Mouse (Mus musculus) kidney, postnatal 10 days (tissue): ENCODE measurements at regions not wholly inside any gene's neighbourhood (a gene's known extent, or its start where the extent isn't known, plus 50 kb on each side); places are given as distances from the start of the nearest gene placed in this dataset.

ENCODE experiments used
- DNase-seq: peaks from one replicate; pipeline ENCODE4 v3.0.0; 2021; ENCODE audit warnings: mixed read lengths

DNA sequence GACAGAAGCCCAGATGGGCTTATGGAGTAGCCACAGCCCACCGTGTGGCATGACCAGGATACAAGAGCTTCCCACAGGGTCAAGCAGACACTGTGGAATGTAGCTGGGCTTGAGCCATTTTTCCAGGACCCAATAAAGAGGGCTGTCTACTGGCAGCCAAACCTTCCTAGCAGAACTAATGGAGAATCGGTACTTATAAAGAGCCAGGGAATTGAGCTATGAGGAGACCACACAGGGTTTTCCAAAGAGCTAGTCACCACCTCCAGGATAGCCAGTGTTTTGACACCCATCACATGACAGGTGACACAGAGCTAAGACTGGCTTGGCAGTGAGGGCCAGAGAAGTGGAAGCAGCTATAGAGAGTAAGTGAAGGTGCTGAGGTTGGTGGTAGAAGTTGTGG is 149.9 kb downstream of the Map2k4 start:
- DNase-seq = no peak

DNA sequence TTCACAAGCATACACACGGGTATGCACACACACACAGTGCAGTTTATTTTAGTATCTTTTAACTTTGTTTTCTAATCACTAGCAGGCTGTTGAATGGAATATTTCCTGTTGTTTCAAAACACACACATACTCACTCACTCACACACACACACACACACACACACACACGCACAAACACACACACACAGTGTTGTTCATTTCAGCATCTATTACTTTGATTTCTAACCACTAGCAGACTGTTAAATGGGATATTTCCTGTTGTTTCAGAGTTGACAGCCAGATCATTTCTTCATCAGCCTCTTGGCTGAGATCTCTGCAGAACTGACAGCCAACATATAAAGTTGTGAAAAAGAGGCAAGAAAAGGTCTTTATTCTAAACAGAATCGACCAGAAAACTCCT is 150.9 kb downstream of the Map2k4 start:
- peak; percentile 55 for DNase-seq

DNA sequence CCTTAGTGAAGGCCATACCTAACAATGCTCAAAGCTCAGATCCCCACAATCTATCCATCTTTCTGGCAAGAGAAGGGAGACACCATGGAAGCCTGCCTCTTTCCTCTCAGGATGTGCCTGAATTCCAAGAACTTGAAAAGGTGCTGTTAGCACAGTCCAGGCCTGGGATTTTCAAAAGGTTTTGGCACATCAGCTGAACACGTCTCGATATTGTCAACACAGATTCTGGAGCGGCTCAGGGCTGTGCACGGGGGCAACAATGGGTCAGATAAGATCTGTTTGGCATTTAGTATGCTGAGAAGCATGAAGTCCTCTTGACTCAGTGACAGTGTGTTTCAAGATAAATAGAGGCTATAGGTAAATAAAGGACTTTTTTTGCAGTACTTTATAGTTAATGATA is 152.8 kb downstream of the Map2k4 start:
- DNase-seq = no peak

DNA sequence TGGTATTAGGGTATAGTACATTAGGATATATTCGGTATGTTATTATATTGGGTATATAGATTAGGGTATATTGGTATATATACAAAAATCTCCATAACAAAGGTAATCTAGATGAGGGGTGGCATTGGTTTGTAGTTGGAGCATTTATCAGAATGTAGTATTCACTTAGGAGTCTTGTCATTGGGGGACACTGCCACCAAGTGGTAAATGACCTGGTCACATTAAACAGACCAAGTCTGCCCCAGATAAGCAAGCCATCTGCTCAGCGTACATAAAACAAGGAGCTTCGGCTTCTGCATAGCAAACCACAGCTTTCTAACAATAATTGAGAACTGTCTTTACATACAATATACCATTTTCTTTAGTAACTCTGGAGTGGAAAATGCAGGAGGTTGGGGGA is 156.9 kb downstream of the Map2k4 start:
- peak; percentile 74 for DNase-seq

DNA sequence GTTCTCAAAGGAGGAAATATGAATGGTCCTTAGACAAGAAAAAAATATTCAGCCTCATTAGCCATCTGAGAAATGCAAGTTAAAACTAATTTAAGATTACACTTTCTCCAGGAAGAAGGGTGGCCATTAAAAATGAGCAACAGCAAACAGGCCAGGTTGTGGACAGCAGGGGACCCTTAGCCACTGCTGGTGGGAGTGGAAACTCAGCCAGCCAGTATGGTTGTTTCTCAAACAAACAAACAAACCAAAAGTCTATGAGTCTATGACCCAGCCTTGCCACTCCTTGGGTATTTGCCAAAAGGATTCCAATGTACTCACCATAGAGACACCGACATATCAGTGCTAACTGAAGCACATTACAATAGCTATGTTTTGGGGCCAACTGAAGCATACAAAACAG is 157.7 kb downstream of the Map2k4 start:
- DNase-seq = no peak

DNA sequence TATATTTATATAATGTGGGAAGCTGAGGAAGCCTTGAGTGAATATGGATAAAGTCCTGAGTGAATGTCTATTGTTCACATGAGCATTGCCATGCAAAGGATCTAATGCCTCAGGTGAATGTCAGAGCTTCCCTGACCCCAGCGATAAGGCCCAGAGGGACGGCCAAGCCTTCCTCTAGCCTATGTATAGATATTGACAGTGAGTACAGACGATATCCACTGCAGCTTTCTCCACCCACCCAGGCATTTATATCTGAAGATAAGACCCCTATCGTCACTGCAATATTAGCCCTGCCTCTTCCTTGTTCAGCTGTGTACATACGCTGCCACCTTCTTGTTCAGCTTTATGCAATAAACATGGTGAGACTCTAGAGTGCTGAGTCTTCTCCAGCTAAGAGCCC is 158.8 kb downstream of the Map2k4 start:
- no peak for DNase-seq

DNA sequence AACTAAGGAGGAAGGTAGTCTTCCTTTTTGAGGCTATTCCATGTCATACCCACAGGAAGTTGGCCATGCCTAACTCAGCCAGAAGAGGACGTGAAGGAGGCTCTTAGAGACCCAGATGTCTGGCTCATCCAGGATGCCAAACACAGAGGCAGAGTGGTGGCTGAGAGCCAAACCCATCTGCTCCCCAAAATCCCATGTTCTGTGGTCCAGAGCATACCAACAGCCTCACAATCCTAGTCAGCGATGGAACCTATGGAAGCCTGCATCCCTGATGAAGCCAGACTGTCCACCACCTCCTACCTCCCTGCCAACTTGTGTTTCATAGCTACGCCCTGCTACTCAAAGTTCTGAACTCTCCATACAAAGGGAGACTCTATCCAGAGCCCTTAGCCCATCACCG is 169.1 kb downstream of the Map2k4 start:
- no peak for DNase-seq

DNA sequence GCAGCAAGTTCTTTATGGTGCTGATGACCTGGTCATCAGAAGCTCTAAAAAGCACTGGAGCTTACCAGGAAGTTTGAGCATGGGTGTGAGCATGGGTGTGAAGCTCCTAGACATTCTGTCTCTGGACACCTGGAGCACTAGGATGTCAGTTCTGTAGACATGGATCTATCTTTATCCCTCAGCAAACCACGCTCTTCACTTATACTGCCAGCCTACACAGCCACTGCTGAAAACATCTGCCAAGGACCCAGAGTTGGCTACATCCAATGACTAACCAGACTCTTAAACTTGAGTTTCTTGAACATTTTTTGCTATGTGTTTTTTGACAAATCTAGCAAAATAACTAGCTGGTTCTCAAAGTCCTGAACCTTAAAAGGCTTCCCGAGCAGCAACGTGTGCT is 177.6 kb downstream of the Map2k4 start:
- DNase-seq = no peak

DNA sequence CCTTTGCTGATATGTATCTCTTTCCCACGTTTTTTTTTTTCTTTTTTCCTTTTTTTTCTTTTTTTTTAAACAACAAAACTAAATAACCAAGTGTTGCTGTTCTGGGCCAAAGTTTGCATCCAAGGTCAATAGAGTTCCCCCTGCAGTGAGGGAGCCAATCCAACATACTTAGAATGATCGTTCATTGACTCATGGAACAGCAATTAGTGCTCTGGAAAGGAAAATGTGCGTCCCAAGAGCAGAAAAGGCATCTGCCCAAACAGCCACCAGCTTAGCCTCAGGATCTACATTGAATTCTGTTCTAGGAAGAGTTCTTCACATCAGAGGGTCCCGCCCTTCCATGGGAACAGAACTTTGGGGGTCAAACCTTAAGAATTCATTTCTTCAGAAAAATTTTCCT is 179.0 kb downstream of the Map2k4 start:
- DNase-seq = no peak

DNA sequence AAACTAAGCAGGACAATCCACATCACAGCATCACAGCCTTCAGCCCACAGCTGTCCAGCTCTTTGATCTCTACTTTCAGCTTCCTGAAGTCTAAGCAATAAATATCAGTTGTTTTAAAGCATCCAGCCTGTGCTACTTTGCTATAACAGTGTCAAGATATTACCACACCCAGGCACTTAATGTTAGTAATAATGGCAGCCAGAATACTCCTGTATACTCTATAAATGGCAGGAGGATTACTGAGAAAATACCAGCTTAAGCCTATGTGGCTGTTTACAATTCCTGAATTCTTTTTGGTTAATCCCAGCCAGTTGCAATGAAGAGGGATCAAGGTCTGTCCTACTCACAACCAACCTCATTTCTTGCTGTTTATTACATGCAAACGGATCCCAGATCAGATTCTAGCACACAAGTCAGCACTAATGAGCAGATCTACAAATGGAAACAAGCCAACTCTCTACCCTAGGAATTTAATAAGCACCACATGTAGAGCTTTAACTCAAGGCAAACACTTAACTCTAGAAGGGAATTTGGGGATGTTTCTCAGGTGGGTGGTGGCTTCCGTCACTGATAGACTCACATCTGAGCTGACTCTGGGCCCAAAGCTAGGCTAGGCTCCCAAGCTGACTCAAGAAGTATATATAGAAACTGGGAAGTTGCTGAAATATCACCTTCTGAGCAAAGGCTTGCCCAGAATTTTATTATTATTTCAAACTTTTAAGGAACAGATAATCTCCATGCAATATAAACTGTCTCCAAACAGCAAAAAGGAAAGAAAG is 190.6 kb downstream of the Map2k4 start:
- DNase-seq = no peak

DNA sequence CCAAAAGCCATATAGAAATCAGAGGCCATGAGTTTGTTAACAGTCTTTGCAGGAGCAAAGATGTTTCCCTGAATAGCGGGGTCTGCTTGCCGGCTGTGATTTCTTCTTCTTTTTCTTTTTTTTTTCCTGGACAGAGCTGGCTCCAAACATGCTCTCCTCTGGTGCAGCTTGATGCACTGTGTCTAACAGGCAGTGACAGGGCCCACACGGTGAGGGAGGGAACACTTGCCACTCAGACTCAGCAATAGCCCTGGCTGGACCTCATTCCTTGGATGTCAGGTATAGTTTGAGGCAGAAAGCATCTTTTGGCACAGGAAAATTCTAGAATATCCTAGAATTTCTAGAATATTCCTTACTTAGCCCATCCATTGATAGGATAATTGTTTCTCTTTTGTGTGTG is 199.6 kb downstream of the Map2k4 start:
- DNase-seq = no peak

DNA sequence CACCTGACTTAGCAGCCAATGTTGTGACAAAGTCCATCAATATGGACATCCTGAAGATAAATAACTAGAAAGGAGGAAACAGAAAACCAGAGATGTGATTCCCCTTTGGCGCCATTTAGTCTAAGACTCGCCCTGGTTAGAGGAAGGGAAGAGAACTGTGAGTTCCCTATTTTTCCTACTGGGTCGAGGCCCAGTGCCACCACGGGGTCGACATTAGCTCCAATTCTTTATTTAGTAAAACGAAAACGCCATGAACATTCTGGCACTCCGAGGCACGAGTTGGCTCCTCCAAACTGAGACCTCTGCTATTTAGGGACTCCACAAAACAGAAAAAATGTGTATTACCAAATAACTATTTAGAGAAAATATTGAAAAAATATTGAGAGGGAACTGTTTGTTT is 220.3 kb downstream of the Map2k4 start:
- DNase-seq = no peak

DNA sequence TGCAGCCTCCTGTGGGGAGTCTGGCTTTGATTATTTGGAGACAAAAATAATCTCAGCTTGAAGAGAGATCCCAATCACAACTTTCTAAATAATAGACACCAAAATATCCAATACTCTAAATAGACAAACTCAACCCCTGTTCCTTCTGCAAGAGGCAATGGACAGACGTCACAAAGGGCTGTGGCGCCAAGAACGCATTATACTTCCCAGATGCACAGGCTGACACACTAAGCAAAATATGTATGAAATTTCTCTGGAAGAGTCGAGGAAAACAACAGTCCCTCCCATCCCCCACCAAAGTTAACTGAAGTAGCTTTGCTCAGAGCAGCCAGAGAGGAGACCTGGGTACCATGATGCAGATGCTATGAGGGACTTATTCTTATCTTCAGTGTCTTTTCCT is 229.9 kb downstream of the Map2k4 start:
- DNase-seq = no peak

DNA sequence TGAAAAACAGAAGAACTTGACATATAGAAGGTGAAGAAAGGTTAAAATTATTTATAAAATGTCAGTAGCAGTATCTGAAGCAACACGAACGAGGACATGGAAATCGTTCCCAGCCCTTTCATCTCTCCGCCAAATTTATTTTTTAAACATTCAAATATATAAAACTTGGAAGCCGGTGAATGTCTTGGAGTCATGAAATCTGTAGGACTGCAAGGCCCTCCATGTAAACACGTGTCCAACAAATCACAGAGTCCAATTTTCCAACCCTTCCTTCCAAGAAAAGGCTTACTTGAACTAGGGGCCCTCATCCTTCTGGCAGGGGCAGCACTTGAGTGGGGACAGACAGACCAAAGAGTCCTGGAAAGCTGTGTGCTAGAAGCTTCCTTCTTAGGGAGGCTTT is 237.0 kb downstream of the Map2k4 start:
- no peak for DNase-seq

DNA sequence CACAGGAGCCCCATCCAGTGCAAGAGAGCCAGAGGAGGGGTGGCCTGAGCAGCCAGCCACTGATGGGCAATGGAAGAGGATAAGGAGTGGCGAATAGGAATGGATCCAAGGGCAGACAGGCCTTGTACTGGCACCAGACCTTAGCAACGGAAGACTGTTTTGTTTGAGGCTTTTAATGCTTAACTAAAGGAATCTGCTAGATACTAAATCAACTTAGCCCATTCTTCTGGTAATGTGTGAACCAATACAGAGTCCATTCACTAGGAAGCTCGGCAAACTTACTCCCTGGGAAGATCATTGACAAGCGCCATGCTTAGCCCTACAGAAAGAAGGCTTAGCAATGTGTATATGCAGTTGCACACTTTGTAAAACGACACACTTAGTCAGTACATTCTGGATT is 243.8 kb downstream of the Map2k4 start:
- DNase-seq = no peak

DNA sequence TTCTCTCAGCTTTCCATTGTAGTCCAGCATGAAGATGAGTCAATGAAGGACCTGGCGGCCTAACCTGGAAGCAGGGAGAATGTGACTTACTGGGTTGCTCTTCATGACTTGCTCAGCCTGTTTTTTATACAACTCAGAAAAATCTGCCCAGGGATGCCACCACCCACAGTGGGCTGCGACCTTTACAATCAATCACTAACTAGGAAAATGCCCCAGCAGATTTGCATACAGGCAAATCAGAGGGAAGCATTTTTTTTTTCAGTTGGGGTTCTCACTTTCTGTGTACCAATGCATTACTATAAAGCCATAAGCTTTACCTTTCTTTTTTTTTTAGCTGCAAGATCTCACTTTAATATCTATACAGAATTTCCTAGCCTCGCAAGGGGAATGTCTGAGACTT is 244.5 kb downstream of the Map2k4 start:
- DNase-seq = no peak

DNA sequence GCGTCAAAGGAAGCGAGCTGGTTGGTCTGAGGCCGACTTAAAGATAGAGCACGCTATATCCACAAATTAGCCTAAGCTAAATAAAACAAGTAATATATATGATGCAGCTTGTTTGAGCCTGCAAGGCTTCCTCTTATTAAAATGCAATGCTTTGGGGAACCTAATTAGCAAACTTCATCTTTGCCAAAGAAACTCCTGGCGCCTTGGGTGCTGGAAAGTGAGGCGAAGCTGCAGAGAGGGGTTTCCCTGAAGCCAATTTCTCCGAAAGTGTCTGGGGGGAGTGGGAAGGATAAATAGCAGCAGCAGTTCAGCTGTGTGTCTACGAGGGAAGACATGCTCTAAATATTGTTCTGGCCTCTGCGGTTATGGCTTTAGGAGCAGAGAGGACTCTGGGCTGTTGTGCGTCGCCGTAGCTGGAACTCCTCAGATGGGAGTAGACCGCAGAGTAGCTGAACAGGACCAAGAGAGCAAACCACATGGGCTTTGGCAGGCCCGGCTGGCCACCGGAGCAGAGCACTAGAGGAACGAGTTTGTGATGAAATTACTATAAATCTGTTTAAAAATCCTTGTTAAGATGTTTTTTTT is 251.0 kb downstream of the Map2k4 start:
- DNase-seq = peak; percentile 40

DNA sequence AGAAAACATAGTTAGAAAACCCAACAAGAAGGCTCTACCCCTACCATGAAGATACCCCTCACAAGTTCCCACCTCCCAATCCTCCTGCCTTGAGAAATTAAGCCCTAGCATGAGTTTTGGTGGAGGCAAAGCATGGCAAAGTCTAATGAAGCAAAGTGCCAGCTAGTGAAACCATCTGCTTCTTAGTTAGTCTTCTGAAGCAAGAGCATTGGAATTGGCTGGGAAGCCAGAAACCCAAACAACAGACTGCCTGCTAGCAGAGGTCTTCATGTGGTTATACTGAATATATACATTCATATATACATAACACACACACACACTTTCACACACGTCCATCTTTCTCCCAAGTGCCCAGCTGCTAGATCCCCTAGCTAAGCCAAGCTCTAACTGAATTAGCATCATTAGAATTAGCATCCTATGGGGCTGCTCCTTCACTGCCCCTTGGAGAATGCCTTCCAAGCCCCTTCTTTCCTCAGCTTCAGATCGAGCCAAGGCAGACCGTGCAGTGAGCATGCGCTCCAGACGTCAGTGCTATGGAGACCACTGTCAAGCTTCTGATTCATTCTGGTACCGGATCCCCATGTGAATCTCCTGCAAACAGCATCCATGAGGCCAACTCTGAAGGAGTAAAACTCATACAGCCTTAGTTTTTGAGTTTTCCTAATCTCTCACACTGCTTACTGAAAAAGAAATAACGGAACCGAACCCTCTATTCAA is 252.2 kb downstream of the Map2k4 start:
- no peak for DNase-seq

DNA sequence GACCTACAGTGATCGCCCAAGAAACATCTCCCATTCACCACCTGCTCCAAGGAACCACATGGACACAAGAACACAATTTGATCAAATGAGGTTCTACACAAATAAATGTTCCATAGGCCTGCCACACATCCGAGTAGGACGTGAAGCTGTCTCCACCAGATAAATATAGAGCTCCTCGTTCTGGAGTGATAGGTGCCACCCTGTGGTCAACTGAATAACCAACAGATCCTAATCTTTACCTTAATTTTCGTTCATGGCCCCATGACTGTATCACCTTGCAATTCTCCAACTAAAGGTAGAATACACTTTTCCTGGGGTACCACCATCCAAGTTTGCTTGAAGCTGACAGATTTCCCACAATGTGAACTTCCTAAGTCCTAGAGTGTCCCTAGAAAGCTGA is 257.4 kb downstream of the Map2k4 start:
- no peak for DNase-seq

DNA sequence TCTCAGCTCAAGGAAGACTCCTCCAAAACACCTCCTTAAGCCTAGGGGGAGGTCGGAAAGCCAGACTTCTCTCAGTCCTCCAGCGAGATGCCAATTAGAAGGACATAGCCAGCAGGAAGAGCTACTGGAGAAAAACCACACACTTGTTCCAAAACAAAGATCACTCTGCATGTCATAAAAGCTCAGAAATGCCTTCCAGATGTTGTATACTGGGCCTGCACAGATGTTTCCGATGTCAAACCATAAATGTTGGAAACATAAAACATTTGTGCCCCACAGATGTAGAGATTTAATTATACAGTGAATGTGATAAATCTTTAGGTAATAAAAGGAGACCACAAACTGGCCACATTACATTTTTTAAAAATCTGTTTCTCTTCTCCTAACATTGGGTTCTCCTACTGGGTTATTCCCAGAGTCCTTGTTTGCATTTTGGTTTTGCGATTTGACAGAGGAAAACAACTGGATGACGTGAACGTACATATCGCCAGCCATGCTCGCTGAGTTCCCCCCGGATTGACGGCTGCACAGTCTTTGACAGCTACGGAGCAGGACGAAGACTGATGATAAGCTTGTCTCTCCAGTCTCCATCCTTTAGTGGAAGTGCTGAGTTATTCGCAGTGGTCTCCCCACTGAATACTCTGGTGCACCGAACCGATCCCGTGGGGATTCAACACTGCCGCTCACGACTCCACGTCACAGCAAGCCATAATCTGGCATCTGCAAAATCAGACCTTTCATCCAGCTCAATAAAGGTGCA is 235.5 kb upstream of the Myocd start:
- peak; percentile 9 for DNase-seq

DNA sequence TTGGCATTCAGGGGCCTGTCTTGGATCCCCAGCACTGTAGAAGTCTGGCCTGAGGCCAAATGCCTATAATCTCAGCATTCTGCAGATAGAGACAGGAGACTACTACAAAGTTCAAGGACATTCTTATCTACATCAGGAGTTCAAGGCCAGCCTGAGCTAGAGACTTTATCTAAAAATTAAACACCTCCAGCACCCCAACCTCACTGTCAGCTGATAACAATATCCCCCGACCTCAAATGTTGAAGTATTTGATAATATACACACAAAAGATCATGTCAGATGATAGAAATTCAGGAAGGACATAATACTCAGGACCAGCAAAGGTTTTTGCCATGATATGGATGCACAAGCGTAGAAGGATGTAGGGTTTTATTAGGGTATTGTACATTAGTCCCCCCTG is 228.2 kb upstream of the Myocd start:
- no peak for DNase-seq

DNA sequence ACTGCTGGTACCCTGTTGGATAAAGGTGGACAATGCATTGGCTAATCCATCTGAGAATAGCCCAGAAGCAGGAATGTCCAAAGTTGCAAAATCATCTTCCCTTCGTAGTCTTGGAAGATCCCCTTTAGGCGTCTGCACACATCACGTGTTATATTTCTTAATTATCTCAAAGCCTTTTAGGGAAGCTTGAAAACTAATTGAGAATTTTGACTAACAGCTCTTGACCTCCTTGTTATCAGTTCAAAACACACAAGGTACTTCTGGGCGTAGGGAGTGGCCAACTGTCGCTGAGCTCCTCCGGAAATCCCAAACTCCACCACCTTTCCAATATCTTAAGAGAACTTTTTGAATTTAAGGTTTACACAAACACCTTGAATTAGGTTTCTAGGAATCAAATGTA is 227.6 kb upstream of the Myocd start:
- no peak for DNase-seq

DNA sequence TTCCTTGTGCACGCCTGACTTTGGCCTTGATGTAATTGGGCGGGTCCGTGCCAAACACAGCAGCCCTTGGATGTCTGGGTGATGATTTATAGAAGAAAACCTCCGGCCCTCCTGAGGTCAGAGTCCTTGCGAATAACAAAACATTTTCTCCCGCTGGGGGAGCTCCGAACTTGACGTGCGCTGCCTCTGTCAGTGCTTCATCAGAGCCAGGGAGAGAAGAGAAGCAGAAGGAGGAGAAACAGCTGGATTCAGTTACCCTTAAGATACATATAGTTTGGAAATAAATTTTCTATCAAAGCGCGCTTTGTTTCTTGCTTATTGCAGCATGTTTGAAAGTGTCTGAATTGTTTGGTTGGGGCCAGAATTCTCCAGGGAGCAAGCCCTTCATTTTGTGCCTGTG is 225.2 kb upstream of the Myocd start:
- peak; percentile 61 for DNase-seq

DNA sequence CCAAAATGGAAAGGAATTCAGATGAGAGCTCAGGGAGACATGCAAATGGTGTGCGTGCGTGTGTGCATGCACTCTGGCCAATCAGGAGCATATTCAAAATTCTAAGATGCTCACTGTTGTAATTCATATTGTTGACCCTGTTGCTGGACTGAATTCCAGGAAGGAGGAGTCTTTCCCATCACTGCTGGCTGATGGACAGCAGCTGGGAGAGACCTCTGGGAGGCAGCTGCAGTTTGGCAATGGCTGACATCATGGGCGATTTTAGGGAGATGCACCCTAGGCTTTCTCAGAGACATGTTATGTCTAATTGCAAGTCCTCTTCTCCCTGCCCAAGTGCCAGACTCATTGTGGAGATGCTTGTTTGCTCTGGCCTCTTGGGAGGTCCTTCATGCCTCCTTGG is 220.6 kb upstream of the Myocd start:
- peak; percentile 22 for DNase-seq
